Mouse (Mus musculus) fat pad, adult 2 months (tissue): ENCODE results near the gene Hmcn1.

Experiments
- DNase-seq: peaks from one replicate; pipeline ENCODE4 v3.0.0-alpha.2; 2011; ENCODE audit warnings: low read depth, low spot score; ENCODE audit errors: extremely low read depth

The Hmcn1 gene

GRCm38 (mm10) chr1:150546463-150546862, 446.8 kb downstream of the Hmcn1 start:
- DNase-seq: no peak

- DNase-seq: no peak
Measured at GRCm38 (mm10) chr1:150540267-150540666, 453.0 kb downstream of the Hmcn1 start.

- DNase-seq: no peak
Measured at GRCm38 (mm10) chr1:150537410-150538128, 455.7 kb downstream of the Hmcn1 start.

GRCm38 (mm10) chr1:150535770-150536534, 457.3 kb downstream of the Hmcn1 start:
- peak; percentile 28 for DNase-seq

- no peak for DNase-seq
Measured at GRCm38 (mm10) chr1:150534587-150534986, 458.6 kb downstream of the Hmcn1 start.

- DNase-seq: no peak
Measured at GRCm38 (mm10) chr1:150513041-150513440, 480.2 kb downstream of the Hmcn1 start.
